Mouse (Mus musculus) stomach, postnatal 0 days (tissue): ENCODE data around the gene 4933427I04Rik. TPM values are rescaled to one million over a fixed set of nuclear protein-coding genes. Genes with fewer than 3 reads are reported as not detected.

Experiments used
- ATAC-seq: fragments of 200-750 bp; cut with Nextera tagmentation; 2 replicates; pipeline ENCODE4 v1.8.0; 2017; ENCODE audit not compliant: low FRiP score, low TSS enrichment
- DNase-seq: peaks from one replicate; pipeline ENCODE4 v3.0.0-alpha.2; 2016; ENCODE audit warnings: low spot score
- H3K27ac ChIP-seq: fragments of 300-500 bp; sonication (generic); replicated peaks from 2 replicates; pipeline ENCODE4 v1.5.1; 2014; ENCODE audit warnings: mild to moderate bottlenecking, control low read depth
- H3K27me3 ChIP-seq: fragments of 300-500 bp; sonication (generic); 2 replicates; pipeline ENCODE4 v1.6.1; 2014; ENCODE audit warnings: low read length; ENCODE audit not compliant: control insufficient read depth, insufficient read depth
- H3K36me3 ChIP-seq: fragments of 300-500 bp; sonication (generic); 2 replicates; pipeline ENCODE4 v1.6.1; 2014; ENCODE audit warnings: low read length, mixed read lengths; ENCODE audit not compliant: control insufficient read depth, insufficient read depth
- H3K4me1 ChIP-seq: fragments of 300-500 bp; sonication (generic); replicated peaks from 2 replicates; pipeline ENCODE4 v1.6.1; 2014; ENCODE audit warnings: antibody characterized with exemption; ENCODE audit not compliant: control insufficient read depth, insufficient read depth
- H3K4me2 ChIP-seq: fragments of 300-500 bp; sonication (generic); replicated peaks from 2 replicates; pipeline ENCODE4 v1.6.1; 2014; ENCODE audit warnings: low read depth, mild to moderate bottlenecking, control low read depth, moderate library complexity
- H3K4me3 ChIP-seq: fragments of 300-500 bp; sonication (generic); 2 replicates; pipeline ENCODE4 v1.5.1; 2014; ENCODE audit warnings: low read depth, low read length, control low read depth
- H3K9ac ChIP-seq: fragments of 300-500 bp; sonication (generic); 2 replicates; pipeline ENCODE4 v1.6.1; 2014; ENCODE audit warnings: mild to moderate bottlenecking, low read length, control low read depth, mixed read lengths
- H3K9me3 ChIP-seq: fragments of 300-500 bp; sonication (generic); 2 replicates; pipeline ENCODE4 v1.6.1; 2016; ENCODE audit warnings: low read length; ENCODE audit not compliant: control insufficient read depth
- CTCF ChIP-seq: IDR thresholded peaks from 2 replicates; pipeline ENCODE4 v1.5.1; 2016; ENCODE audit warnings: antibody characterized with exemption, low read depth, mild to moderate bottlenecking, moderate library complexity
- EP300 ChIP-seq: optimal IDR thresholded peaks from 2 replicates; pipeline ENCODE3; 2016; ENCODE audit warnings: antibody characterized with exemption
- WGBS: fragments of 180-500 bp; shearing (Covaris S2); extraction: QIAGEN DNeasy Blood & Tissue Kit; methylation state at CpG from one replicate; pipeline ENCODE4 v1.1.7; 2014; 5-methylcytosine and 5-hydroxymethylcytosine counted together
- polyA plus RNA-seq: library from polyadenylated mRNA; unstranded; fragments of >200 nt; fragmentation: Nextera tagmentation; extraction: Ambion mirVana; gene quantifications from 2 replicates; pipeline ENCODE4 v1.2.1, GENCODE M21; 2015

The 4933427I04Rik gene
- polyA plus RNA-seq, 1 experiment from 2014 or later = not detected

- no peaks in the 10 kb centered on the region for H3K4me1 ChIP-seq
- DNase-seq (no peak), ATAC-seq (no peak)
- TF ChIP-seq CTCF (no peak), EP300 (no peak)
- no peak overlapping the region for H3K4me2 ChIP-seq
- H3K36me3 ChIP-seq = no peaks in the 10 kb centered on the region
- no peak overlapping the region for H3K9ac ChIP-seq
- 65% methylated on average over 4 of the region's 4 CpGs for WGBS
- no peak overlapping the region for H3K4me3 ChIP-seq
- H3K27ac ChIP-seq = no peak overlapping the region
- H3K27me3 ChIP-seq = no peaks in the 10 kb centered on the region
- no peaks in the 10 kb centered on the region for H3K9me3 ChIP-seq
Observed at GRCm38 (mm10) chr4:123856888-123857287, 2.6 kb upstream of the 4933427I04Rik start.

- Histone ChIP-seq H3K4me1 (no peaks in the 10 kb centered on the region), H3K27ac (no peak overlapping the region), H3K36me3 (no peaks in the 10 kb centered on the region), H3K4me2 (no peak overlapping the region), H3K9ac (no peak overlapping the region), H3K9me3 (no peaks in the 10 kb centered on the region), H3K4me3 (no peak overlapping the region), H3K27me3 (no peaks in the 10 kb centered on the region)
- DNase-seq = no peak
- no peak for TF ChIP-seq EP300
- no peak for TF ChIP-seq CTCF
- 82% methylated on average over 7 of the region's 7 CpGs for WGBS
- ATAC-seq = no peak
Observed at GRCm38 (mm10) chr4:123858090-123858489, 1.4 kb upstream of the 4933427I04Rik start.

GRCm38 (mm10) chr4:123859803-123860202, 324 bp downstream of the 4933427I04Rik start:
- Histone ChIP-seq H3K27ac (no peak overlapping the region), H3K27me3 (no peaks in the 10 kb centered on the region), H3K4me2 (no peak overlapping the region), H3K4me3 (no peak overlapping the region), H3K9me3 (no peaks in the 10 kb centered on the region), H3K4me1 (no peaks in the 10 kb centered on the region), H3K9ac (no peak overlapping the region), H3K36me3 (no peaks in the 10 kb centered on the region)
- no peak for ATAC-seq
- no peak for TF ChIP-seq EP300
- no peak for TF ChIP-seq CTCF
- no peak for DNase-seq
- 49% methylated on average over 2 of the region's 2 CpGs for WGBS

GRCm38 (mm10) chr4:123860621-123861020, 1.1 kb downstream of the 4933427I04Rik start:
- DNase-seq (no peak), ATAC-seq (no peak)
- Histone ChIP-seq H3K36me3 (no peaks in the 10 kb centered on the region), H3K27me3 (no peaks in the 10 kb centered on the region), H3K4me1 (no peaks in the 10 kb centered on the region), H3K27ac (no peak overlapping the region), H3K4me3 (no peak overlapping the region), H3K9ac (no peak overlapping the region), H3K4me2 (no peak overlapping the region), H3K9me3 (no peaks in the 10 kb centered on the region)
- TF ChIP-seq CTCF = no peak
- TF ChIP-seq EP300 = no peak
- WGBS = 87% methylated on average over 5 of the region's 5 CpGs

- no peaks in the 10 kb centered on the region for H3K4me1 ChIP-seq
- no peak overlapping the region for H3K9ac ChIP-seq
- no peak overlapping the region for H3K27ac ChIP-seq
- WGBS = 83% methylated on average over 5 of the region's 5 CpGs
- TF ChIP-seq EP300 = no peak
- no peak for TF ChIP-seq CTCF
- ATAC-seq (no peak), DNase-seq (no peak)
- no peaks in the 10 kb centered on the region for H3K27me3 ChIP-seq
- H3K4me2 ChIP-seq = no peak overlapping the region
- no peak overlapping the region for H3K4me3 ChIP-seq
- H3K36me3 ChIP-seq = no peaks in the 10 kb centered on the region
- no peaks in the 10 kb centered on the region for H3K9me3 ChIP-seq
Observed at GRCm38 (mm10) chr4:123893726-123894125, 34.2 kb downstream of the 4933427I04Rik start.

- Histone ChIP-seq H3K4me3 (no peak overlapping the region), H3K4me2 (no peak overlapping the region), H3K9me3 (no peaks in the 10 kb centered on the region), H3K9ac (no peak overlapping the region), H3K27me3 (no peaks in the 10 kb centered on the region), H3K27ac (no peak overlapping the region), H3K36me3 (no peaks in the 10 kb centered on the region), H3K4me1 (no peaks in the 10 kb centered on the region)
- DNase-seq (no peak), ATAC-seq (no peak)
- TF ChIP-seq EP300 (no peak), CTCF (no peak)
- 61% methylated on average over 4 of the region's 4 CpGs for WGBS
Observed at GRCm38 (mm10) chr4:123894295-123894694, 34.8 kb downstream of the 4933427I04Rik start.
